Mouse (Mus musculus): Measurements from ENCODE around the gene Slc3a2.

Gene Slc3a2

DNA sequence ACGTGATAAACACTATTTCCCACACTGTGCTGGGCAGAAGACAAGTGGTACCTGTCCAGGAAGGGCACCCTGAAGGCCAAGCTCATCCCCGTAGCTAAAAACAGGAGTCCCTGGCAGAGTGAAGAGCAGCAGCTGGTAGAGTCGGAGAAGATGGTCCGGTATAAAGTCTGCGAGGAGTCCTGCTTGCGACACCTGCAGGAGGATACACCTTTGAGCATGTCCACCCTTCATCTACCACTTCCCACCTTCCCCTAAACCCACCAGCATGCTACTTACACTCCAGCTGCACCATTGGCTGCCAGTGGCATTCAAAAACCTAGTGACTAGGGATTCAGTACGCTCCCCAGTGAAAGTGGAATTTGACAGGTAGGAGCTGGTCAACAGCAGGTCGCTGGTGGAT lies 14.2 kb downstream of the Slc3a2 start:
- no peak for DNase-seq

DNA sequence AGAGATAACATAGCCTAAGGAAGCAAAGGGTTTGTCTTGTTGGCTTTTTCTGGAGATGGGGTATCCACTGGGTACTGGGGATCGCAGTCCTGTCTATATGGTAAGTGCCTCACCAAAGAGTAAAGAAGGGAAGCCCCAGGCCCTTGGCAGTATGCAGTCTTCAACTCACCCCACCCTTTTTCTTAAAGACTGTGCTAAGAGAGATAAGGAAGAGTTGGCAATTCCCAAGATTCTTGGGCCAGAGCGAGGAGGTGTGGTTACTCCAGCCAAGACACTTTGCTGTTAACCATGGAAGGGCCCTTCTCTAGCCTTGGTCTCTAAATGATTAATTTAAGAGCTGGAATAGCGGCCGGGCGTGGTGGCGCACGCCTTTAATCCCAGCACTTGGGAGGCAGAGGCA lies 16.2 kb downstream of the Slc3a2 start:
- no peak for DNase-seq

DNA sequence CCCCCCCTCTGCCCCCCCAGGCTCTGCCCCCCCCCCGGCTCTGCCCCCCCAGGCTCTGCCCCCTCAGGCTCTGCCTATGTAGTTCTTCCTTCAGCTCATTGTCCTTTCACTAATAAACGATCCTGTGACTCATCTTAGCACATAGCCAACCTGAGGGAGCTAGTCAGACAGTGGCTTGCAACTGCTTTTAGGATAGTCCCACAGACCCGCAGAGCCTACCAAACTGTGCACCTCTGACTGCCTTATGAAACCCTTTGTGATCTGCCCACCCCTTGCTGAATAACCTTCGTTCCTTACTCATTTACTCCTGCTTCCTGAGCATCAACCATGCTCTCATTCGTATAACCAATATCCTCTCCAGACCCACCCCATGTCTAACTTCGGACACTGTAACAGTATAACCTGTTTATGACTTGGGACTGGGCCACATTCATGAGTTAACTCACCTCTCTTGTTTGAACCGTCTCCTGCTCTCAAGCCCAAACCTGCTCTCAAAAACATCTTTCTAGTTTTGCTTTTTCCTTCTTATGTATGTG lies 17.0 kb downstream of the Slc3a2 start:
- no peak for DNase-seq

DNA sequence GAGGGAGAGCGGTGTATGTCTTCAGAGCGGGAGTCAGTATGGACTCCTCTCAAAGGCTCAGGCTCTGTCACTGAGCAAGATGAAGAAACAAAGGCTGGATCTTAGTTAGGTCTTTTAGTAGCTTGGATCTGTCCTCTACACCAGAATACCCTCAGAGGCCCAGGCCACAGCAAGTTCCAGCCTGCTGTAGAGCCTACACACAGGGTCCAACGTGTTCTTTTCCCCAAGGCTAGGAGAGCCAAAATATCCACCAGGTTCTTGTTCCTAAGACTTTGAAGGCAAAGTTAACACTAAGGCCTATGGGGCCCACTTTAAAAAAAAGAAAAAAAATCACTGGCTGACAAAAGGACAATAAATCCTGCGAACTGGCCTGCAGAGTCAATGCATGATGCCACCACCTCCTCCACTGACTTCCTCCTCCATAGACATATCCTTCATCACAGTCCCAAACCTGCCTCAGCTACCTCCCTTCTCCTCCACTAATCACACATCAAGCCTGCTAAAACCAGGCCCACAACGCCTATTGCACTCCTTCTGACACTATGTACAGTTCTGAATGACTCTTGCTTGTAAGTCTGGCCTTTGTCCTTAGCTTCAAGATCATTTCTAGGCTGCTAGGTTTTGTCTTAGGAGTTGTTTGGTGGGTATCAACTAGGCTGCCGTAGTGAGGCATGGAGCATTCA lies 18.0 kb downstream of the Slc3a2 start:
- DNase-seq = no peak

DNA sequence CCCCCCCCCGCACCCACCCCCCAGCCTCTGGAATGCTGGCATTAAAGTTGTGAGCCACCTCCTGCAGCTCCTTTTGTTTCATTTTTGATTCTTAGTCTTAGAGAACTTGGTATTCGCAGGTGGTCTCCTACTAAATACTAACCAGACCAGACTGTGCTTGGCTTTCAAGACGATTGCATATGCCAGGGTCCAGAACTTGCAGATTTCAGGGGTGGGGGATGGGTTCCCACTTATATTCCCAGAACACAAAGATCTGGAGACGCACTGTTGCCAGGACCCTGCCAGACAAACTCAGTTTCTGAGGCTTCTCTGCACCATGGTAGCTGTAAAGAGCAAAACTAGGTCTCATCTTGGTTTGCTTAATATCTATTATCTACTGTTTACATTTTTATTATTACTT lies 19.6 kb downstream of the Slc3a2 start:
- DNase-seq = no peak

DNA sequence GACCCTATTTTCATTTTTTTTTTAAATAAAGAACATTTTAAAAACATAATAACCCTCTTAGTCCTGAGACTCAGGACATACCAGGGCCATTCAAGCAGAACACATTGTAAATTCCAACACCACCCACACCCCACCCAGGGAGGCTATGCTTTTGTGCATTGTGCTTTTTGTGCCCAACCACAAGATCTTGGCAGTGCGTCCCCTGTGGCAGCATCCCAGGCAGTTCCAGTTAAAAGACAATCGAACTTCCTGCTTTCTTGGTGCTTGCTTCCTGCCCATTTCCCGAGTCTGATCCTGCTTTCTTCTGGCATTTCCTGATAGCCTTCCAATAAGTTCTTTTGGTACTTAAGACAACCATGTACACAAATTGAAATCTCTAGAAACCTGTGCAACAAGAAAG lies 20.7 kb downstream of the Slc3a2 start:
- DNase-seq = no peak

DNA sequence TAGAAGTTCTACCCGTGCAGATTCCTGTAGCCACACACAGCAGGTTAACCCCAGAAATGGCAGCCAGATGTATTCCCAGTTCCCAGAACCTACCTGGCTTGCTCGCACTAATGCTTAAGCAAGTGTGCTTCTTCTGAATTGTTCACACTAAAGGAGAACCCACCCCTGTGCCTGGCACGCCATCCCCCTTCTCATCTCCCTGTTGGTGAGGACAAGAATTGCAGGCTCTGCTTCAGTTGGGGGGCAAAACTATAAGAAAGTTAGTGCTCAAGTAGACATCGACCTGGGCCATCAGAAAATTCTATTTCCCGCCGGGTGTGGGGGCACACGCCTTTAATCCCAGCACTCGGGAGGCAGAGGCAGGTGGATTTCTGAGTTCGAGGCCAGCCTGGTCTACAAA lies 23.5 kb downstream of the Slc3a2 start:
- DNase-seq = no peak

DNA sequence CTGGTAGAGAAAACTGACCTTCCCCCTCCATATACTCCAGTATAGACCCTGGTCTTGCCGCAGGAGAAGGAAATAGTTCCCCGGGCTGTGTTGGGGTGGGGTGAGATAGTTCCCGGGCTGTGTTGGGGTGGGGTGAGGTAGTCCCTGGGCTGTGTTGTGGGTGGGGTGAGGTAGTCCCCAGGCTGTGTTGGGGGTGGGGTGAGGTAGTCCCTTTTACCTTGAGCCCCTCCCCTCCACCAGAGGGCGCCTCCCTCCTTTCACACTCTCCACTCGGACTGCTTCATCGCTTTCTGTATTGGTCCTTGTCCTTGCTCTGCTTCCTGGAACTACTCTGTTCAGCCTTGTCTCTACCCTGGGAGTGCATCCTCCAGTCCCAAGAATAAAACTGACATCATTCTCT lies 27.8 kb downstream of the Slc3a2 start:
- DNase-seq = peak in 1 of 2 experiments; percentile 33

DNA sequence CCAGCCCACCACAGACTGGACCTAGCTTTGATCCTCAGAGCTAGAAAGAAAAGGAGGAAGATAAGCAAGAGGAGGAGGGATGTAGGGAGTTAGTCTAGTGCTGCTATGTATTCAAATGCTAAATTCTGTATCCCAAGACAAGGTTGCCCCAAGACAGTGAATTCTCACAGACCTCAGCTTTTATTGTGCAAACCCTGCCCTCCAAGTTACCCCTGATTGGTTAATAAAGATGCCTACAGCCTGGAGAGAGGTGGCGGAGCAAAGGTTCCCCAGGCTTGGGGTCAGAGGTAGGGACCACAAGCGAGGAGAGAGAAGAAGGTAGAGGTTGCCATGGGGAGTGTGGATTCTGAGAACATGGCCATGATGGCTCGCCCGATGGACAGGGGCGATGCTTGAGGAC lies 30.4 kb downstream of the Slc3a2 start:
- DNase-seq = no peak

DNA sequence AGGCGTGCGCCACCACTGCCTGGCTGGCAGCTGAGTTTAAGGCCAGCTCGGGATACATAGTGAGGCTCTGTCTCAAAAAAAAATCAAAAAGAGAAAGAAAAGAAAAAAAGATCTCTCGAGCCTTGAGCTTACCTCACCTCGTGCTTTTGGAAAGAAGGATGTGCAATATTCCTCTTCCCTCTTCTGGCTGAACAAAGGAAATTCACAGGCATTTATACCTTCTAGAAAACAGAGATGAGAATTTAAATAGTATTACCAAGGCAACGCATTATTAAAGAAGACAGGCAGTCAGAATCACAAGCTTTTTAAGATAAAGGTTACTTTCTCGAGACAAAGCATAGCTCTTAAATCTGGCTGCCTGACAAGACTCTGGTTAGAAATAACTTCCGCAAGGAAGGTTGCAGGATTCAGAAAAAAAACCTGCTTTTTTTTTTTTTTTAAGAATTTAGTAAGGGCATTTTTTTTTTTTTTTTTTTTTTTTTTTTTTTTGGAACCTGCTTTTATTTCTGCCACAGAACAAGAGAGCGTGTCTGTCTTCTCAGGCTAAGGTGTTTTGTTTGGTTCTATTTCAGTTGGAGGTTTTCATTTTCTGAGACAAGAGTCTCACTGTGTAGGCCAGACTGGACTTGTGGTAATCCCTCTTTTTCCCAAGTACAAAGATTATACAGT lies 31.2 kb downstream of the Slc3a2 start:
- no peak for DNase-seq

DNA sequence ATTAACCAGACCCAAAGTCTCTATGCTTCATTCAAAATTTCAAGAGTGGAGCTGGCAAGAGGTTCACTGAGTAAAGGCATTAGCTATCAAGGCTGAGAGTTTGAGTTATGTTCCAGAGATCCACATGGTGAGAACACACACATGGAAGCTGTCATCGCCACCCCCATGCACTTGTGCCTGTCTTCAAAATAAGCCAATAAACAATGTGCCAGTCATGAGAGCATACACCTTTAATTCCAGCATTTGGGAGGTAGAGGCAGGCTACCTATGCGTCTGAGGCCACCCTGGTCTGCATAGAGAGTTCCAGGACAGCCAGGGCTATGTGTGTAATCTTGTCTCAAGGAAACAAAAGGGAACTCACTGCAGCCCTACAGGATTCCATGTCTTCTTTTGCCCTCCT lies 39.5 kb downstream of the Slc3a2 start:
- DNase-seq = no peak

DNA sequence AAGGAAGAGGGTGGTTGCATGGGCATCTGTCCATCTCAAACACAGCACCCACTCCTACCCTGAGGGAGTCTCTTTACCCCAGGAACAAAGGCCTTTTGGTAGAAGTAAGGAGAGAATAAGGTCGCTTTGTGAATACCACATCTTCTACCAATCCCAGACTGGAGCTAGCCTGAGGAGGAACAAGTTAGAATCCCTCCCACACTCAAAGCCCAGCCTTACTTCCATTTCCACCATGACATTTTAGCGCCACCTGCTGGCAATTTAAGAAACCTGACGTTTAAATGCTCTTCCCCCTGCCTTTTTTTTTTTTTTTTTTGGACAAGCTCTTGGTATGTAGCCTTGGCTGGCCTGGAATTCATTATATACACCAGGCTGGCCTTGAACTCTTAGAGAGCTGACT lies 40.2 kb downstream of the Slc3a2 start:
- peak; percentile 85 to 90 for DNase-seq

DNA sequence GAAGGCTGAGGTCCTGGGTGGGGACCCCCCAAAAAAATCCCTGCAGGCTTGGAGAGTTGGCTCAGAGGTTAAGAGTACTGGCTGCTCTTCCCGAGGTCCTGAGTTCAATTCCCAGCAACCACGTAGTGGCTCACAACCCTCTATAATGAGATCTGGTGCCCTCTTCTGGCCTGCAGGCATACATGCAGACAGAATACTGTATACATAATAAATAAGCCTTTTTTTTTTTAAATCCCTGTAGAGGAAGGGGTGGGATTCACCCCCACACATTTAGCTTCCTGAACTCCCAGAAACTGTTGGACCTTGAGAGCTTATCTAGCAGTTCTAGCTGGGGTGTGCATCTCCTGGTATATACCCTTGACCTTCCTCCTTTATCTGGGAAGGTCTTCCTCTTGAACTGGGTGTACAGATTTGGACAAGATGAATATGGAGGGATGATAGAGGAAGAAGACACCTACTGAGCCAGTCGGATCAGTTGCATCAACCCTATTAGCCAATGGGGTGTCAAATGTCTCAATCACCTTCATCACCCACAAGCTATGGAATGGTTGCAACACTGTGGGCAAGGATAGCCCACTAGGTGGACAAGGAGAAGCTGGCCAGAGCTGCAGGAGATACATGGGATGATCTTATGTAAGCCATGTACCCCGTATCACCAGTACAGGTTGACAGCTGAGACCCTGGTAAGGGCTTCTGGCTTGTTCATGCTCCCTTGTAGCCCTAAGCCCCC lies 41.4 kb downstream of the Slc3a2 start:
- no peak for DNase-seq

DNA sequence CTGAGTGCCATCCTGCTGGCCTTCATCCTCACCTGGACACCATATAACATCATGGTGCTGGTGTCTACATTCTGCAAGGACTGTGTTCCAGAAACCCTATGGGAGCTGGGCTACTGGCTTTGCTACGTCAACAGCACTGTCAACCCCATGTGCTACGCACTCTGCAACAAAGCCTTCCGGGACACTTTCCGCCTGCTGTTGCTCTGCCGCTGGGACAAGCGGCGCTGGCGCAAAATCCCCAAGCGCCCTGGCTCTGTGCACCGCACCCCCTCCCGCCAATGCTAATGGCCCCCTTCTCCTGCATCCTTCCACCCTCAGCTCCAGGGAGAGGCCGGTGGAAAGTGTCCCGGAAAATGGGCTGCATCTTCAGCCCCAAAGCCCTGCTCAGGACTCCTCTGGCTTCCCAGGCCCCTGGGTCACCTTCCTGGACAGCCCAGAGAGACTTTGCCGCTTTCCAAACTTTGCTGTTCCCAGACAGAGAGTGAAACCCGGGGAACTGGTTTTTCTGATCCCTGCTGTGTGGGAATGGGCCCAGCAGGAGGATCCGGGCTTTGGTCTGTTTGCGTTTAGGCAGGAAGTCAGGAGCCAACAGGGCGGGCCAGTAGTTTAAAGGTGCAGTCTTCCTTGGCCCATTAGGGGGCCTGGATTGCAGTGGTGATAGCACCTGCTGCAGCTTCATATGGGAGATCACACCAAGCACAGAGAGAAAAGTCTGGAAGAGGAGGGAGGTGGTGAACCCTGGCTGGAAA lies 44.0 kb downstream of the Slc3a2 start:
- DNase-seq = peak; percentile 16 to 27

DNA sequence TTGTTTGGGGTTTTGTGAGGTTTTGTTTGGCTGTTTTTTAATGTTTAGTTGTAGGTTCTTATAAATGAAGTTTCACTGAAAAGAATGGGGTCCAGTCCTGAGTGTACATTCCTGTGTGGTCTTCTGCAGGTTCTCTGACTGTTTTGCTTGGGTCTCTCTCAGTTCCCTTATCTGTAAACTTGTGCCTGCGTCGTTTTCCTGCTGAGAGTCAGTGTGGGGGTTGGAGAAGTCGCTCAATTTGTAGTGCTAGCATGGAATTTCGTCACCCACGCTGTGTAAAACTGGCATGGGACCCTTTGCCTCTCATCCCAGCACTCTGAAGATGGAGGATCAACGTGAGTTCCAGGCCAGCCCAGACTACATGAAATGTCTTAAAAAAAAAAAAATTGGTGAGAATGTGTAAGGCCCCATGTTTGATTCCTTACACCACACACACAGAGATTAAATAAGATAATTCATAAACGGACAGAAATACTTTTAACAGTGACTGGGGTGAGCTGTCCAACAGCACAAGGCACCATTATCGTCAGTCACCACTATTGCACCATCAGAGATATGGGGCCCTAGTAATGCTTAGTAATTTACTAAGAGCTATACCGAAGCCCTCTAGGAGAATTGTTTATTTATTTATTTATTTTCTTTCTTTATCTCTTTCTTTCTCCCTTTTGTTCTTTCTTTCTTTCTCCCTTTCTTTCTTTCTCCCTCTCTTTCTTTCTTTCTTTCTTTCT lies 49.7 kb downstream of the Slc3a2 start:
- no peak for DNase-seq

DNA sequence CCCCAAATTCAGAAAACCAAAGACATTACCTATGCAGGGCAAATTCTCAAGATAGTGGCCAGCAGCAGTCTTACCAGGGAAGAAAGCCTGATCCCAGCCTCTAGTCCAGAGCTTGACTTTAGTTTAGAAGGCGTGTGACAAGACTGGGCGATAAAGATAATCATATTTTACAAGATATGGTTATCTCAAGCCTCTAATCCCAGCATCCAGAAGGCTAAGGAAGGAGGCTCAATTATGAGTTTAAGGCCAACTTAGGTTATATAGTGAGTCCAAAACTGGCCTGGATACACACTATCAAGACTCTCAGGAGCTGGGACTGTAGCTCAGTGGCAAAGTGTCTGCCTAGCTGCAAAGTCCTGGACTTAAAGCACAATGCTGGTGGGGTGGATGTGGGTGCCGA lies 50.3 kb downstream of the Slc3a2 start:
- no peak for DNase-seq

DNA sequence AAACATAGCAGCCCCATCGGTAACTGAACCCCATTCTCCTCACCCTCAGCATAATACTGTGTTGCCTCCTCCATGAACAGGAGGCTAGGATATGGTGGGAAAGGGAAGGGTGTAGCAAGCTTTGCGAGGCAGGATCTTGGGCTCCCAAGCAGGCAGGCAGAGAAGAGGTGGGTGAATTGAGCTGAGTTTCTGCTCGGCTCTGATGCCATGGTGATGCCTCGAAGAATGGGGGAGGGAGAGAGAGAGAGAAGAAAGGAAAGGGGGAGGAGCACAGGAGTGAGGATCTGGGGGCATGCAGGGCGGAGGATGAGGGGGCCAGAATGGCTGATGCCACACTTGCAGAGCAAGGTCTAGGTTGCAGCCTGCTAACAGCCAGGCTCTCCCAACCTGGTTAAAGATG lies 57.4 kb downstream of the Slc3a2 start:
- DNase-seq = no peak

DNA sequence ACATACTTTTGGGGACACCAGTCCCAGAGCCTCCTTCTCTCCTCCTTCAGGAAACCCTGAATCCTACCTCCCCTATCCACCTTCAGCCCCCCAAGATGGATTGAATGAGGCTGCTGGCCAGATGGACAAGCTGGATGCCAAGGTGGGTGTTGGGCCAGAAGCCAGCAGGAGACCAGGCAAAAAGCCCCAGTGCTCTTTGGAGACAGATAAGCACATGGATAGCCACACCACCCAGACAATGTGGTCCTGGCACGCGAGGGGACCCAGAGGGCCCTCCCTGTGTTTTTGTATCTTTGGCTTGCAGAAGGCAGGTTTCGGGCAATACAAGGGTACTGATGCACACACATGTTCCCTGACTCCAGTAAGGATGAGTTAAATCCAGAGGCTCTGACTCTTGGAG lies 58.3 kb downstream of the Slc3a2 start:
- peak; percentile 46 to 54 for DNase-seq

DNA sequence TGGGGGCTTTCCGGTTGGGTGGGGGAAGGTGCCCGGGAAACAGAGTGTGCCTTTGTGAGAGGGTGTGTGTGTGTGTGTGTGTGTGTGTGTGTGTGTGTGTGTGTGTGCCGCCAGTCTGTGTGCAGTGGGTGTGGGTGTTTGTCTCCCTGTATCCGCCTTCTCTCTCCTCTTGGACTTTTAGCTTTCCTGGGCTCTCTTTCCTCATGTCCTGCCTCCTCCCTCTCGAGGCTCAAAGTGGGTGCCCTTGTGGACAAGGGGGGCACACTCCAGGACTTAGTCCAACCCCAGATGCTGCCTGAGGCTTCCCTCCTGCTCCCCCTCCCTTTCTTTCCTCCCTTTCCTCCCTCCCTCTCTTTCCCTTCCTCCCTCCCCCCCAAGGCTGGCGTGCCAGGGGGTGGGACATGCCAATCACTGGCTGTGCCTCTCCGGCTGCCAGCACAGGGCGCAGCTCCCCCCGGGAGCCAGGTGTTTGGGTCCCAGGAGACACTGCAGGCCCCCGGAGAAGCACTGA lies 59.2 kb downstream of the Slc3a2 start:
- DNase-seq = no peak

DNA sequence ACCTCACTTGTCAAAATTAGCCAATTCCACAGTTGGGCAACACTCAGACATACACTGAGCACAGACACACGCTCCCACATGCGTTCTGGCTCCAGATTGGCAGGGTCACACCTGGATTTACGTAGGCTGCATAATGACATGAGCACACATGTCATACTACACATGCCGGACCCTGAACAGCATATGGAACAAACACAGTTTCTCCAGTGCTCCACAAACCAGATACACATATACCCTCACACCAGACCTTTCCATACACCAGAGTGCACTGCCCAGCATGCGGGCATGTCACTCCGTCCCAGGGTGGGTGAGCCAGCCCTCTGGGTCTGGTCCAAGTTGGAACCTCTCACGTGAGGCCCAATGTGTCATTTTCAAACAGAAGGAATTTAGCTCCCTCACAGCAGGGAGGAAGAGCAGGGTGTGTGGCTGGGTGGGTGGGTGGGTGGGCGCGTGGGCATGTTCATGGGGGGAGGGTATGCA lies 59.8 kb downstream of the Slc3a2 start, which contains the start of gene Chrm1:
Chrm1 (plus strand) TSS at position 430 of the 480 bp plus-strand sequence.
- peak in 1 of 2 experiments; percentile 27 for DNase-seq

DNA sequence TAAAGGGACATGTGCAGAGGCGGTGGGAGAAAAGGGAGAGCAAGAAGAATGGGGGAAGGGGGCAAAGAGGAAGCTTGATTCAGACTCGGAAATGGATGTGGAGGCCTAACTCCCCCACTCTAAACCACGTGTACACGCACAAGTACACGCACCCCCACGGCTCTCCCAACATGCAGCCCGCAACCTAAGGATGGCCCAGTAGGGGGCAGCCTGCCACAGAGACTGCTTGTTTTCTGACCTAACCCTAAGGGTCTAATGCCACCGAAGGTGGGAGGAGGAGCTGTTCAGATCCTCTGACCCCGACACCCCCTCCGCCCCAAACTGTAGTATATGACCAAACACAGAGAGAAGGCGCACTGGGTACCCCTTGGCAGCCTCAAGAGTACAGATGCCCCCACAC lies 60.8 kb downstream of the Slc3a2 start:
- DNase-seq = peak; percentile 61 to 69

DNA sequence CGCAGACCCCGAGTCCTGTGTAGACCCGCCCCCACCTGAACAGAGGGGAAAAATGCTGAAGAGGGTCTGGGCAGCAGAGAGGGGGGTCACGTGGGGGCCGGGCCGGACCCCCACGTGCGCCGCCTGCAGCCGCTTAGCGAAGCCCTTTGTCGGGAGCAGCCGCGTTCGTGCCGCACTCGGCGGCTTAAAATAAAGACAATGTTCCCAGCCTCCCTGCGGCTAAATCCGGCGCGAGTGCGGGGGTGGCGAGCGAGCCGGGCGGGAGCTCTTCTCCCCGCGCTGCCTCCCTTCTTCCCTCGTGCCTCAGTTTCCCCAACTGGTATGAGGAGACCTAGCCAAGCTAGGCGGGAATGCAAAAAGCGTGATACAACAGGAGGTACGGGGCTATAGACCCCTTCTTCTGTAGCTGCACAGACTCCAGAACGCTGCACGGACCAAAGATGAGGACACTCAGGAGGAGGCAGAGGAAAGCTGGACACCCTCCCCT lies 61.3 kb downstream of the Slc3a2 start:
- DNase-seq = no peak
